Mouse (Mus musculus) midbrain, embryonic 14.5 days (tissue): ENCODE measurements around the gene Sema5b. TPM values are rescaled to one million over a fixed set of nuclear protein-coding genes. Genes with fewer than 3 reads are reported as not detected.

ENCODE experiments used
- ATAC-seq: fragments of 200-750 bp; cut with Nextera tagmentation; 2 replicates; pipeline ENCODE4 v1.8.0; 2017; ENCODE audit warnings: moderate number of reproducible peaks, moderate library complexity; ENCODE audit not compliant: low FRiP score, low TSS enrichment
- DNase-seq: peaks from one replicate; pipeline ENCODE4 v3.0.0-alpha.2; 2015
- H3K27ac ChIP-seq: fragments of 300-500 bp; sonication (generic); replicated peaks from 2 replicates; pipeline ENCODE4 v1.5.1; 2014; ENCODE audit warnings: mild to moderate bottlenecking, low read depth, low read length, moderate library complexity
- H3K27me3 ChIP-seq: fragments of 300-500 bp; sonication (generic); 2 replicates; pipeline ENCODE4 v1.6.1; 2014; ENCODE audit warnings: low read length, control low read depth, mixed read lengths; ENCODE audit not compliant: control insufficient read depth, insufficient read depth
- H3K36me3 ChIP-seq: fragments of 300-500 bp; sonication (generic); 2 replicates; pipeline ENCODE4 v1.6.1; 2014; ENCODE audit warnings: low read length, control low read depth; ENCODE audit not compliant: control insufficient read depth, insufficient read depth
- H3K4me1 ChIP-seq: fragments of 300-500 bp; sonication (generic); 2 replicates; pipeline ENCODE4 v1.6.1; 2014; ENCODE audit warnings: mild to moderate bottlenecking, antibody characterized with exemption, low read length, control low read depth; ENCODE audit not compliant: control insufficient read depth, insufficient read depth
- H3K4me2 ChIP-seq: fragments of 300-500 bp; sonication (generic); 2 replicates; pipeline ENCODE4 v1.6.1; 2014; ENCODE audit warnings: mild to moderate bottlenecking, low read length, moderate library complexity
- H3K4me3 ChIP-seq: fragments of 300-500 bp; sonication (generic); replicated peaks from 2 replicates; pipeline ENCODE4 v1.5.1; 2014; ENCODE audit warnings: low read depth, low read length
- H3K9ac ChIP-seq: fragments of 300-500 bp; sonication (generic); replicated peaks from 2 replicates; pipeline ENCODE4 v1.6.1; 2014; ENCODE audit warnings: mild to moderate bottlenecking, low read length, moderate library complexity
- H3K9me3 ChIP-seq: fragments of 300-500 bp; sonication (generic); 2 replicates; pipeline ENCODE4 v1.6.1; 2016; ENCODE audit warnings: low read length, control low read depth, mixed read lengths; ENCODE audit not compliant: control insufficient read depth
- WGBS: fragments of 180-500 bp; shearing (Covaris S2); extraction: QIAGEN DNeasy Blood & Tissue Kit; methylation state at CpG from one replicate; pipeline ENCODE4 v1.1.7; 2014; 5-methylcytosine and 5-hydroxymethylcytosine counted together
- polyA plus RNA-seq: library from polyadenylated mRNA; unstranded; fragments of >200 nt; fragmentation: Nextera tagmentation; extraction: Ambion mirVana; gene quantifications from 2 replicates; pipeline ENCODE4 v1.2.1, GENCODE M21; 2014

Sema5b gene
- polyA plus RNA-seq, 1 experiment from 2014 or later, result 20.0 TPM

GRCm38 (mm10) chr16:35652706-35653105, 111.8 kb downstream of the Sema5b start:
- no peak overlapping the region for H3K4me3 ChIP-seq
- no peaks in the 10 kb centered on the region for H3K27me3 ChIP-seq
- H3K27ac ChIP-seq, result no peak overlapping the region
- no peaks in the 10 kb centered on the region for H3K4me1 ChIP-seq
- no peaks in the 10 kb centered on the region for H3K9me3 ChIP-seq
- 0 out of 2 replicates have a peak, but pooled peaks cover 8% of the 10 kb centered on the region for H3K36me3 ChIP-seq
- H3K9ac ChIP-seq, result no peak overlapping the region
- H3K4me2 ChIP-seq, result no peak overlapping the region
- 90% methylated on average over 3 of the region's 3 CpGs for WGBS
- no peak for ATAC-seq
- DNase-seq, result no peak

GRCm38 (mm10) chr16:35653951-35654350, 113.0 kb downstream of the Sema5b start:
- H3K9me3 ChIP-seq, result no peaks in the 10 kb centered on the region
- ATAC-seq, result no peak

GRCm38 (mm10) chr16:35660222-35660621, 119.3 kb downstream of the Sema5b start:
- WGBS, result 36% methylated on average over 36 of the region's 36 CpGs
- no peak overlapping the region for H3K9ac ChIP-seq

More at GRCm38 (mm10) chr16:35653951-35654350, 113.0 kb downstream of the Sema5b start:
- H3K4me3 ChIP-seq, result no peak overlapping the region
- no peak overlapping the region for H3K9ac ChIP-seq
- no peak overlapping the region for H3K27ac ChIP-seq
- no peaks in the 10 kb centered on the region; the same call in 1 of the 2 replicates for H3K27me3 ChIP-seq
- no peak for DNase-seq
- H3K4me2 ChIP-seq, result no peak overlapping the region
- H3K36me3 ChIP-seq, result 0 out of 2 replicates have a peak, but pooled peaks cover 12% of the 10 kb centered on the region
- 91% methylated on average over 5 of the region's 5 CpGs for WGBS
- H3K4me1 ChIP-seq, result no peaks in the 10 kb centered on the region

GRCm38 (mm10) chr16:35663831-35664414, 123.0 kb downstream of the Sema5b start:
- Histone ChIP-seq H3K4me2 (no peak overlapping the region), H3K27me3 (0 out of 2 replicates have a peak, but pooled peaks cover 3% of the 10 kb centered on the region), H3K9ac (no peak overlapping the region), H3K36me3 (peaks cover 32% of the 10 kb centered on the region), H3K4me3 (no peak overlapping the region), H3K4me1 (no peaks in the 10 kb centered on the region), H3K9me3 (no peaks in the 10 kb centered on the region), H3K27ac (no peak overlapping the region)
- ATAC-seq, result no peak
- 93% methylated on average over 9 of the region's 9 CpGs for WGBS
- DNase-seq, result no peak

More at GRCm38 (mm10) chr16:35660222-35660621, 119.3 kb downstream of the Sema5b start:
- Histone ChIP-seq H3K27ac (no peak overlapping the region), H3K4me3 (0 out of 2 replicates have a peak overlapping the region, but pooled peaks have one; percentile 10), H3K9me3 (no peaks in the 10 kb centered on the region), H3K4me1 (no peaks in the 10 kb centered on the region), H3K27me3 (peaks cover 3% of the 10 kb centered on the region; the same call in 1 of the 2 replicates), H3K4me2 (peak overlapping the region; percentile 33), H3K36me3 (peaks cover 36% of the 10 kb centered on the region)
- ATAC-seq, result no peak
- DNase-seq, result no peak

- DNase-seq (no peak), ATAC-seq (no peak)
- no peak overlapping the region for H3K9ac ChIP-seq
- H3K4me2 ChIP-seq, result no peak overlapping the region
- no peaks in the 10 kb centered on the region for H3K9me3 ChIP-seq
- H3K4me1 ChIP-seq, result no peaks in the 10 kb centered on the region
- WGBS, result 88% methylated on average over 4 of the region's 4 CpGs
- no peak overlapping the region for H3K27ac ChIP-seq
- H3K36me3 ChIP-seq, result peaks cover 32% of the 10 kb centered on the region
- H3K4me3 ChIP-seq, result no peak overlapping the region
- 0 out of 2 replicates have a peak, but pooled peaks cover 3% of the 10 kb centered on the region for H3K27me3 ChIP-seq
Measured at GRCm38 (mm10) chr16:35664847-35665246, 123.9 kb downstream of the Sema5b start.

- Histone ChIP-seq H3K27ac (no peak overlapping the region), H3K9me3 (no peaks in the 10 kb centered on the region), H3K9ac (no peak overlapping the region), H3K4me2 (no peak overlapping the region), H3K27me3 (no peaks in the 10 kb centered on the region), H3K36me3 (no peaks in the 10 kb centered on the region), H3K4me3 (no peak overlapping the region), H3K4me1 (peaks cover 9% of the 10 kb centered on the region)
- WGBS, result 49% methylated on average over 8 of the region's 8 CpGs
- DNase-seq (no peak), ATAC-seq (no peak)
Measured at GRCm38 (mm10) chr16:35677511-35678113, 136.7 kb downstream of the Sema5b start.

GRCm38 (mm10) chr16:35678476-35678875, 137.5 kb downstream of the Sema5b start:
- H3K36me3 ChIP-seq, result no peaks in the 10 kb centered on the region
- 30% methylated on average over 3 of the region's 3 CpGs for WGBS
- H3K9ac ChIP-seq, result no peak overlapping the region
- H3K4me2 ChIP-seq, result no peak overlapping the region
- H3K4me1 ChIP-seq, result peaks cover 9% of the 10 kb centered on the region
- DNase-seq (no peak), ATAC-seq (no peak)
- H3K9me3 ChIP-seq, result no peaks in the 10 kb centered on the region
- H3K4me3 ChIP-seq, result no peak overlapping the region
- no peak overlapping the region for H3K27ac ChIP-seq
- H3K27me3 ChIP-seq, result no peaks in the 10 kb centered on the region

- ATAC-seq (peak; percentile 78; the same call in 1 of the 2 replicates), DNase-seq (peak; percentile 65)
- no peak overlapping the region for H3K4me3 ChIP-seq
- no peak overlapping the region for H3K9ac ChIP-seq
- no peaks in the 10 kb centered on the region for H3K36me3 ChIP-seq
- peaks cover 9% of the 10 kb centered on the region for H3K4me1 ChIP-seq
- no peak overlapping the region for H3K27ac ChIP-seq
- 35% methylated on average over 17 of the region's 17 CpGs for WGBS
- peaks cover 2% of the 10 kb centered on the region; the same call in 1 of the 2 replicates for H3K27me3 ChIP-seq
- H3K4me2 ChIP-seq, result no peak overlapping the region; the same call in 1 of the 2 replicates
- no peaks in the 10 kb centered on the region for H3K9me3 ChIP-seq
Measured at GRCm38 (mm10) chr16:35681327-35682108, 140.6 kb downstream of the Sema5b start.
